Mouse (Mus musculus) lung, embryonic 14.5 days (tissue): ENCODE data around the gene Crybg3. TPM values are rescaled to one million over a fixed set of nuclear protein-coding genes. Genes with fewer than 3 reads are reported as not detected.

Experiments
- ATAC-seq: fragments of 200-750 bp; cut with Nextera tagmentation; 2 replicates; pipeline ENCODE4 v1.8.0; 2017; ENCODE audit warnings: mild to moderate bottlenecking, moderate TSS enrichment, moderate library complexity; ENCODE audit not compliant: insufficient read depth
- DNase-seq: peaks from one replicate; pipeline ENCODE4 v3.0.0-alpha.2; 2015
- H3K27ac ChIP-seq: fragments of 300-500 bp; sonication (generic); 2 replicates; pipeline ENCODE4 v1.5.1; 2014; ENCODE audit warnings: low read depth, mild to moderate bottlenecking, moderate library complexity
- H3K27me3 ChIP-seq: fragments of 300-500 bp; sonication (generic); 2 replicates; pipeline ENCODE4 v1.6.1; 2014; ENCODE audit warnings: low read length, control low read depth; ENCODE audit not compliant: insufficient read depth
- H3K36me3 ChIP-seq: fragments of 300-500 bp; sonication (generic); 2 replicates; pipeline ENCODE4 v1.6.1; 2014; ENCODE audit warnings: control low read depth; ENCODE audit not compliant: insufficient read depth
- H3K4me1 ChIP-seq: fragments of 300-500 bp; sonication (generic); 2 replicates; pipeline ENCODE4 v1.6.1; 2014; ENCODE audit warnings: antibody characterized with exemption, control low read depth; ENCODE audit not compliant: insufficient read depth
- H3K4me2 ChIP-seq: fragments of 300-500 bp; sonication (generic); 2 replicates; pipeline ENCODE4 v1.6.1; 2014; ENCODE audit warnings: mild to moderate bottlenecking
- H3K4me3 ChIP-seq: fragments of 300-500 bp; sonication (generic); 2 replicates; pipeline ENCODE4 v1.5.1; 2014; ENCODE audit warnings: low read depth, low read length
- H3K9ac ChIP-seq: fragments of 300-500 bp; sonication (generic); 2 replicates; pipeline ENCODE4 v1.6.1; 2014
- H3K9me3 ChIP-seq: fragments of 300-500 bp; sonication (generic); 2 replicates; pipeline ENCODE4 v1.6.1; 2016; ENCODE audit warnings: low read depth, low read length, control low read depth
- CTCF ChIP-seq: IDR thresholded peaks from 2 replicates; pipeline ENCODE4 v1.5.1; 2016; ENCODE audit warnings: antibody characterized with exemption, low read depth
- WGBS: fragments of 180-500 bp; shearing (Covaris S2); extraction: QIAGEN DNeasy Blood & Tissue Kit; methylation state at CpG from one replicate; pipeline ENCODE4 v1.1.7; 2014; 5-methylcytosine and 5-hydroxymethylcytosine counted together
- polyA plus RNA-seq: library from polyadenylated mRNA; unstranded; fragments of >200 nt; fragmentation: Nextera tagmentation; extraction: Ambion mirVana; gene quantifications from 2 replicates; pipeline ENCODE4 v1.2.1, GENCODE M21; 2014

Gene Crybg3
- polyA plus RNA-seq, 1 experiment from 2014 or later, result 9.7 TPM

- 76% methylated on average over 10 of the region's 10 CpGs for WGBS
- no peak overlapping the region for H3K4me3 ChIP-seq
- H3K9ac ChIP-seq, result no peak overlapping the region
- no peaks in the 10 kb centered on the region for H3K9me3 ChIP-seq
- no peak for ATAC-seq
- H3K36me3 ChIP-seq, result no peaks in the 10 kb centered on the region
- H3K27ac ChIP-seq, result no peak overlapping the region
- H3K27me3 ChIP-seq, result no peaks in the 10 kb centered on the region
- DNase-seq, result no peak
- H3K4me1 ChIP-seq, result no peaks in the 10 kb centered on the region
- H3K4me2 ChIP-seq, result no peak overlapping the region
- TF ChIP-seq CTCF, result no peak
Measured at GRCm38 (mm10) chr16:59516965-59517364, 83.8 kb downstream of the Crybg3 start.

- Histone ChIP-seq H3K4me2 (no peak overlapping the region), H3K9ac (no peak overlapping the region), H3K27me3 (no peaks in the 10 kb centered on the region), H3K4me3 (no peak overlapping the region), H3K36me3 (no peaks in the 10 kb centered on the region), H3K4me1 (no peaks in the 10 kb centered on the region), H3K9me3 (no peaks in the 10 kb centered on the region), H3K27ac (no peak overlapping the region)
- WGBS, result 92% methylated on average over 5 of the region's 5 CpGs
- no peak for TF ChIP-seq CTCF
- DNase-seq (no peak), ATAC-seq (no peak)
Measured at GRCm38 (mm10) chr16:59515169-59515568, 85.6 kb downstream of the Crybg3 start.

GRCm38 (mm10) chr16:59509830-59510229, 90.9 kb downstream of the Crybg3 start:
- ATAC-seq, result no peak
- WGBS, result 87% methylated on average over 5 of the region's 5 CpGs

GRCm38 (mm10) chr16:59499180-59499579, 101.6 kb downstream of the Crybg3 start:
- Histone ChIP-seq H3K4me3 (no peak overlapping the region), H3K4me1 (no peaks in the 10 kb centered on the region), H3K9me3 (no peaks in the 10 kb centered on the region), H3K4me2 (no peak overlapping the region), H3K27me3 (no peaks in the 10 kb centered on the region), H3K27ac (no peak overlapping the region), H3K9ac (no peak overlapping the region), H3K36me3 (peaks cover 27% of the 10 kb centered on the region)
- no peak for ATAC-seq
- WGBS, result 91% methylated on average over 3 of the region's 3 CpGs
- TF ChIP-seq CTCF, result no peak
- DNase-seq, result no peak

More at GRCm38 (mm10) chr16:59509830-59510229, 90.9 kb downstream of the Crybg3 start:
- Histone ChIP-seq H3K27ac (no peak overlapping the region), H3K9me3 (no peaks in the 10 kb centered on the region), H3K4me3 (no peak overlapping the region), H3K9ac (no peak overlapping the region), H3K4me1 (no peaks in the 10 kb centered on the region), H3K27me3 (no peaks in the 10 kb centered on the region), H3K4me2 (no peak overlapping the region), H3K36me3 (peaks cover 8% of the 10 kb centered on the region)
- no peak for DNase-seq
- no peak for TF ChIP-seq CTCF

- Histone ChIP-seq H3K36me3 (peaks cover 39% of the 10 kb centered on the region), H3K4me1 (no peaks in the 10 kb centered on the region), H3K4me2 (no peak overlapping the region), H3K4me3 (no peak overlapping the region), H3K27me3 (no peaks in the 10 kb centered on the region), H3K27ac (no peak overlapping the region), H3K9ac (no peak overlapping the region), H3K9me3 (no peaks in the 10 kb centered on the region)
- no peak for TF ChIP-seq CTCF
- ATAC-seq (no peak), DNase-seq (no peak)
- 69% methylated on average over 1 of the region's 1 CpGs for WGBS
Measured at GRCm38 (mm10) chr16:59497947-59498346, 102.8 kb downstream of the Crybg3 start.

- TF ChIP-seq CTCF, result no peak
- no peak for ATAC-seq
- Histone ChIP-seq H3K9ac (no peak overlapping the region), H3K36me3 (peaks cover 71% of the 10 kb centered on the region), H3K27me3 (no peaks in the 10 kb centered on the region), H3K4me2 (no peak overlapping the region), H3K4me3 (no peak overlapping the region), H3K9me3 (no peaks in the 10 kb centered on the region), H3K27ac (no peak overlapping the region), H3K4me1 (no peaks in the 10 kb centered on the region)
- DNase-seq, result no peak
- 85% methylated on average over 14 of the region's 14 CpGs for WGBS
Measured at GRCm38 (mm10) chr16:59493199-59493598, 107.6 kb downstream of the Crybg3 start.

GRCm38 (mm10) chr16:59487975-59488548, 112.7 kb downstream of the Crybg3 start:
- ATAC-seq, result no peak
- no peaks in the 10 kb centered on the region for H3K27me3 ChIP-seq
- H3K9ac ChIP-seq, result no peak overlapping the region
- no peak overlapping the region for H3K4me3 ChIP-seq
- 81% methylated on average over 9 of the region's 9 CpGs for WGBS
- no peak overlapping the region for H3K27ac ChIP-seq
- H3K4me1 ChIP-seq, result no peaks in the 10 kb centered on the region
- H3K36me3 ChIP-seq, result peaks cover 81% of the 10 kb centered on the region
- no peak for TF ChIP-seq CTCF
- DNase-seq, result no peak
- H3K4me2 ChIP-seq, result no peak overlapping the region
- H3K9me3 ChIP-seq, result no peaks in the 10 kb centered on the region
